Mouse (Mus musculus) CH12.LX (cell line): Measurements from ENCODE around the gene Ndufb8. TPM values are rescaled to one million over a fixed set of nuclear protein-coding genes. Genes with fewer than 3 reads are reported as not detected.

ENCODE experiments used
- DNase-seq: peaks from one replicate; pipeline ENCODE4 v3.0.0-alpha.2; 2013; ENCODE audit errors: extremely low read depth
- H3K27ac ChIP-seq: 2 replicates; pipeline ENCODE4 v1.5.1; 2012; ENCODE audit warnings: low read depth, mild to moderate bottlenecking, control low read depth, moderate library complexity; ENCODE audit not compliant: insufficient read depth
- H3K27me3 ChIP-seq: replicated peaks from 2 replicates; pipeline ENCODE3; 2012; ENCODE audit warnings: inconsistent platforms
- H3K36me3 ChIP-seq, 2 experiments: replicated peaks in 1 of 2; 2 replicates each; pipeline versions ENCODE3 to v1.6.1; 2012; ENCODE audit warnings: inconsistent platforms in 1 of 2, low read length in 1 of 2, mild to moderate bottlenecking in 1 of 2, mixed read lengths in 1 of 2, moderate library complexity in 1 of 2; ENCODE audit not compliant: control insufficient read depth in 1 of 2, insufficient read depth in 1 of 2
- H3K4me1 ChIP-seq, 2 experiments: 2 replicates each; pipeline ENCODE4 v1.6.1; 2012; ENCODE audit warnings: inconsistent platforms in 1 of 2, moderate library complexity in 1 of 2; ENCODE audit not compliant: insufficient read depth in 2 of 2, control insufficient read depth in 1 of 2
- H3K4me2 ChIP-seq: 2 replicates; pipeline ENCODE4 v1.6.1; 2012; ENCODE audit warnings: low read depth, mild to moderate bottlenecking, control low read depth; ENCODE audit not compliant: poor library complexity, insufficient read depth, severe bottlenecking
- H3K4me3 ChIP-seq, 3 experiments: fragments of 150-350 bp in 1 of 3; sonication (generic) in 1 of 3; replicated peaks in 1 of 3; 2 replicates each; pipeline versions ENCODE3 to v1.5.1; 2011 to 2012; ENCODE audit warnings: low read depth in 2 of 3, low read length in 2 of 3, mild to moderate bottlenecking in 2 of 3, moderate library complexity in 2 of 3, control low read depth in 1 of 3, improper control_type of control experiment in 1 of 3, inconsistent platforms in 1 of 3, mixed read lengths in 1 of 3; ENCODE audit not compliant: poor library complexity in 1 of 3
- H3K79me2 ChIP-seq: replicated peaks from 2 replicates; pipeline ENCODE4 v1.6.1; 2012; ENCODE audit warnings: mild to moderate bottlenecking, moderate library complexity; ENCODE audit not compliant: control insufficient read depth, poor library complexity, insufficient read depth, severe bottlenecking; ENCODE audit errors: extremely low read depth
- H3K9ac ChIP-seq: 2 replicates; pipeline ENCODE4 v1.6.1; 2012; ENCODE audit warnings: low read depth, mild to moderate bottlenecking, control low read depth, moderate library complexity; ENCODE audit not compliant: insufficient read depth
- H3K9me3 ChIP-seq: replicated peaks from 2 replicates; pipeline ENCODE3; 2012; ENCODE audit warnings: low read length, inconsistent platforms, mixed read lengths
- CHD1 ChIP-seq: IDR thresholded peaks from 2 replicates; pipeline ENCODE4 v1.6.1; 2012; ENCODE audit warnings: low read depth, low read length, improper control_type of control experiment, inconsistent platforms
- ELF1 ChIP-seq: IDR thresholded peaks from 2 replicates; pipeline ENCODE4 v1.6.1; 2014; ENCODE audit warnings: low read depth, mild to moderate bottlenecking, inconsistent platforms, low read length, improper control_type of control experiment
- EP300 ChIP-seq: IDR thresholded peaks from 2 replicates; pipeline ENCODE4 v1.6.1; 2011; ENCODE audit warnings: low read length, improper control_type of control experiment
- HCFC1 ChIP-seq: IDR thresholded peaks from 2 replicates; pipeline ENCODE4 v1.6.1; 2012; ENCODE audit warnings: low read depth, mild to moderate bottlenecking, inconsistent platforms, low read length, improper control_type of control experiment
- IRF4 ChIP-seq: IDR thresholded peaks from 2 replicates; pipeline ENCODE4 v1.6.1; 2014; ENCODE audit warnings: low read depth, mild to moderate bottlenecking, inconsistent platforms, low read length, improper control_type of control experiment
- JUND ChIP-seq: conservative IDR thresholded peaks from 2 replicates; pipeline ENCODE4 v1.6.1; 2011; ENCODE audit warnings: low read depth, low read length, improper control_type of control experiment
- KAT2A ChIP-seq: IDR thresholded peaks from 2 replicates; pipeline ENCODE4 v1.6.1; 2012; ENCODE audit warnings: low read length, improper control_type of control experiment, inconsistent platforms; ENCODE audit not compliant: insufficient replicate concordance
- MAFK ChIP-seq: IDR thresholded peaks from 2 replicates; pipeline ENCODE4 v1.6.1; 2011; ENCODE audit warnings: low read length, improper control_type of control experiment; ENCODE audit not compliant: insufficient replicate concordance
- MEF2A ChIP-seq: IDR thresholded peaks from 2 replicates; pipeline ENCODE4 v1.6.1; 2014; ENCODE audit warnings: low read depth, mild to moderate bottlenecking, inconsistent platforms, low read length, improper control_type of control experiment, borderline replicate concordance
- MXI1 ChIP-seq: IDR thresholded peaks from 2 replicates; pipeline ENCODE4 v1.6.1; 2011; ENCODE audit warnings: mild to moderate bottlenecking, low read depth, low read length, improper control_type of control experiment
- MYC ChIP-seq: IDR thresholded peaks from 2 replicates; pipeline ENCODE4 v1.6.1; 2011; ENCODE audit warnings: low read depth, mild to moderate bottlenecking, improper control_type of control experiment, low read length
- PAX5 ChIP-seq: IDR thresholded peaks from 2 replicates; pipeline ENCODE4 v1.6.1; 2012; ENCODE audit warnings: low read length, inconsistent platforms, mixed read lengths
- POLR2A ChIP-seq: IDR thresholded peaks from 2 replicates; pipeline ENCODE4 v1.6.1; 2011; ENCODE audit warnings: low read depth, mild to moderate bottlenecking, improper control_type of control experiment, low read length
- POLR2AphosphoS2 ChIP-seq: IDR thresholded peaks from 2 replicates; pipeline ENCODE4 v1.6.1; 2011; ENCODE audit warnings: low read depth, low read length, improper control_type of control experiment
- RAD21 ChIP-seq: IDR thresholded peaks from 2 replicates; pipeline ENCODE4 v1.6.1; 2011; ENCODE audit warnings: low read depth, mild to moderate bottlenecking, low read length, improper control_type of control experiment, moderate library complexity
- RCOR1 ChIP-seq: conservative IDR thresholded peaks from 2 replicates; pipeline ENCODE4 v1.6.1; 2012; ENCODE audit warnings: low read depth, mild to moderate bottlenecking, inconsistent platforms, low read length, improper control_type of control experiment
- SIN3A ChIP-seq: IDR thresholded peaks from 2 replicates; pipeline ENCODE4 v1.6.1; 2012; ENCODE audit warnings: low read length, improper control_type of control experiment, inconsistent platforms
- TCF12 ChIP-seq: IDR thresholded peaks from 2 replicates; pipeline ENCODE4 v1.6.1; 2014; ENCODE audit warnings: low read depth, mild to moderate bottlenecking, inconsistent platforms, low read length, improper control_type of control experiment
- UBTF ChIP-seq: IDR thresholded peaks from 2 replicates; pipeline ENCODE4 v1.6.1; 2012; ENCODE audit warnings: low read depth, mild to moderate bottlenecking, inconsistent platforms, low read length, improper control_type of control experiment, moderate library complexity
- ZC3H11A ChIP-seq: IDR thresholded peaks from 2 replicates; pipeline ENCODE4 v1.6.1; 2012; ENCODE audit warnings: low read depth, mild to moderate bottlenecking, inconsistent platforms, low read length, improper control_type of control experiment
- ZMIZ1 ChIP-seq: IDR thresholded peaks from 2 replicates; pipeline ENCODE4 v1.6.1; 2012; ENCODE audit warnings: low read depth, mild to moderate bottlenecking, inconsistent platforms, low read length, improper control_type of control experiment
- dilution Hi-C: fragments of 300-500 bp; cut with MboI; formaldehyde crosslinking; loops from 2 replicates; pipeline ENCODE4 v1.14.3; 2020; ENCODE audit warnings: low sequenced_read_pairs; ENCODE audit not compliant: extremely low pct_unique_long_range_greater_than_20kb, extremely low pct_ligation_motif_present
- in situ Hi-C: fragments of 300-500 bp; cut with MboI; formaldehyde crosslinking; loops from 3 replicates; pipeline ENCODE4 v1.14.3; 2019; ENCODE audit warnings: low sequenced_read_pairs, low pct_ligation_motif_present, low pct_unique_long_range_greater_than_20kb, mixed read lengths
- polyA plus RNA-seq: library from polyadenylated mRNA; unstranded; fragments of >175 nt; gene quantifications from 2 replicates; pipeline ENCODE4 v1.2.1, GENCODE M21; 2012; ENCODE audit warnings: low read depth; ENCODE audit not compliant: insufficient read length
- total RNA-seq, 2 experiments: library from RNA; depleted of rRNA; stranded (reverse); fragments of 300-350 nt in 1 of 2; fragments of >200 nt in 1 of 2; gene quantifications; 2 replicates each; pipeline ENCODE4 v1.2.3; 2012 to 2014

The Ndufb8 gene
- total and polyA plus RNA-seq, 3 experiments, result 321 to 383 (median 354) TPM

GRCm38 (mm10) chr19:44514521-44515451 is 40.5 kb downstream of the Ndufb8 start:
- Histone ChIP-seq H3K4me1 (peaks cover 0 to 7% of the 10 kb centered on the region in 2 experiments; a peak in 2 of 4 replicates), H3K36me3 (no peaks in the 10 kb centered on the region), H3K9me3 (peaks cover 6% of the 10 kb centered on the region), H3K27me3 (no peaks in the 10 kb centered on the region), H3K4me2 (no peak overlapping the region), H3K4me3 (no peak overlapping the region), H3K27ac (no peak overlapping the region), H3K79me2 (no peaks in the 10 kb centered on the region), H3K9ac (no peak overlapping the region)
- dilution Hi-C loops, result no loop called here
- no peak for TF ChIP-seq UBTF
- TF ChIP-seq ZMIZ1, result no peak
- no peak for DNase-seq
- in situ Hi-C loops, result no loop called here

GRCm38 (mm10) chr19:44513921-44514482 is 41.2 kb downstream of the Ndufb8 start:
- dilution Hi-C loops, result no loop called here
- no peak overlapping the region for H3K4me2 ChIP-seq
- H3K9ac ChIP-seq, result no peak overlapping the region
- H3K27ac ChIP-seq, result no peak overlapping the region
- in situ Hi-C loops, result no loop called here
- no peak for TF ChIP-seq MAFK
- no peak for TF ChIP-seq EP300
- TF ChIP-seq HCFC1, result no peak
- TF ChIP-seq MXI1, result no peak
- no peak for TF ChIP-seq CHD1
- TF ChIP-seq TCF12, result no peak
- TF ChIP-seq SIN3A, result no peak
- no peak for TF ChIP-seq RCOR1
- TF ChIP-seq IRF4, result no peak
- no peak for TF ChIP-seq ELF1
- TF ChIP-seq ZC3H11A, result no peak
- no peak for TF ChIP-seq POLR2A
- TF ChIP-seq PAX5, result no peak
- TF ChIP-seq MYC, result no peak
- TF ChIP-seq MEF2A, result no peak
- TF ChIP-seq RAD21, result no peak
- TF ChIP-seq JUND, result no peak
- TF ChIP-seq POLR2AphosphoS2, result no peak
- no peak for TF ChIP-seq KAT2A
- H3K79me2 ChIP-seq, result no peaks in the 10 kb centered on the region
- peaks cover 0 to 7% of the 10 kb centered on the region in 2 experiments; a peak in 2 of 4 replicates for H3K4me1 ChIP-seq
- no peaks in the 10 kb centered on the region for H3K36me3 ChIP-seq
- H3K27me3 ChIP-seq, result no peaks in the 10 kb centered on the region
- no peak overlapping the region for H3K4me3 ChIP-seq
- no peak for DNase-seq
- peaks cover 6% of the 10 kb centered on the region for H3K9me3 ChIP-seq
